Mouse (Mus musculus): ENCODE data around the gene Nostrin.

The Nostrin gene

DNA sequence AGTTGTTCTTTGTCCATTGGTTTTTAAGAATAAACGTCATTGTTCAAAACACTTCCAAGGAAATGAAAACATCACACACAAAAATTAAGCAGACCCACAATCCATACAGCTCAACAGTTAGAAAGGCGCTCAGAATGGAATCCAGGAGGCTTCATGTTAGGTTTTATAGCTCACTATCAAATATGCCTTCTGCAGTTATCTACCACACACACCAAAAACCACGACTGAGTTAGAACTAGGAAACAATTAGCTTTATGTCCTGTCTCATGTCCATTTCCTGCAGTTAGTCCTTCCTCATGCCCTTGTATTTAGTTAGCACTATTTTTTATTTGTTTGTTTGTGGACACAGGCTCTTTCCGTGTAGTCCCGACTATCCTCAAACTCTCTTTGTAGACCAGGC lies 55.5 kb downstream of the Nostrin start:
- no peak for DNase-seq (ENCODE audit: low spot score in 2 of 2)

- no peak for DNase-seq (ENCODE audit: low spot score in 2 of 2)
These were observed 58.0 kb downstream of the Nostrin start for GRCm38 (mm10) chr2:69193555-69193954.

DNA sequence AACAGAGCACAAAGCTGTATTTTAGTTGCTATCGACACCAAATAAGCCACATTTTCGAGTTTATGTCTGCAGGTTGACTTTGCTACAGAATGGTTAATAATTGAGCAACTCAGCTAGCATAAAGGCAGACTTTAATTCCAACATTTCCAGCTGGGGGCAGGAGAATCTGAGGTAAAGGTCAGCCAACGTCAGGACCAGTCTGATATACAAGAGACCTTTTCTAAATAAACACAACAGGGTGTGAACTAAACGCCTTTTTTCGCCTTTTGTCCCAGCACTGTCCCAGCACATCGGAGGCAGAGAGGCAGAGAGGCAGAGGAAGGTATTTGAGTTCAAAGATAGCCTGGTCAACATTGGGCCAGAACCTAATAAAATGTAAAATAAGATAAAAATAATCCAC lies 69.6 kb downstream of the Nostrin start:
- no peak for DNase-seq (ENCODE audit: low spot score in 2 of 2)

- peak; percentile 66 to 85 for DNase-seq (ENCODE audit: low spot score in 2 of 2)
These were observed 70.3 kb downstream of the Nostrin start, which contains the start of gene Spc25 for GRCm38 (mm10) chr2:69205791-69206351. Gene Spc25, minus strand, starts transcription at chr2:69206194.

DNA sequence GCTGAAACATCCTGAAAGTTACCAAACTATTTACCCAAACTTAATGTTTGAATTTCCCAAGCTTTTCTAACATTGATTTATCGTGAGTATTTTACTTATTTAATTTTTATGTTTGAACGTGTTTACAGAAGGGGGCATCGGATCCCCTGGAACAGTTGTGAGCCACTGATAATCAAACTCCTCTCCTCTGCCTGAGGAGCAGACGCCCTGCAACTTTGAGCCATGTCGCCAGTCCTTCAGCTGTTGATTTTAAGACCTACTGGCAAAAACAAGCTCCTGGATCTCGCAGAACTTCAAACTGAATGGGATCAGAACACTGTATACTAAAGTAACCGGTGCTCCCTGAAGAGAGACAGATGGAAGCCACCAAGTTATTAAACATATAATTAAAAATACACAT lies 70.9 kb downstream of the Nostrin start:
- DNase-seq (ENCODE audit: low spot score in 2 of 2), result no peak

GRCm38 (mm10) chr2:69209684-69210083 lies 74.1 kb downstream of the Nostrin start:
- DNase-seq (ENCODE audit: low spot score in 2 of 2), result no peak

DNA sequence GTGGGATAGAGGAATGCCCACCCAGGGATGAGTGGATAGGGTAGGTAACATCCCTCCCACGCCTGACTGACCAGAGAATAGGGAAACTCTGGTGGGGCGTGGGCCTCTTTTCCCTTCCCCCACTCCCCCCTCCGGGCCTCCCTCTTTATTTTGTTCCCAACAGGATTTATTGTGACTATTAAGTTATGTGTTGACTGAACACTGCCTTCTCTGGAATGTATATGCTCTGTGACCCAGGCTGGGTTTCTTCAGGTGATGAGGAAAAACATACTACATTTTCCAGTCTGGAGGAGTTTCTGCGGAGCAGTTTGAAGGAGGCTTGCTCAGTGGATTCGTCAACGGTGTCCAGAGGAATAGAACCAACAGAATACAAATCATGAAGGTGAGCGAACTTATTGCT lies 75.2 kb downstream of the Nostrin start, which contains the start of gene G6pc2:
TSS of gene G6pc2 (plus strand) at position 301 of the 400 bp plus-strand sequence.
- no peak for DNase-seq (ENCODE audit: low spot score in 2 of 2)

DNA sequence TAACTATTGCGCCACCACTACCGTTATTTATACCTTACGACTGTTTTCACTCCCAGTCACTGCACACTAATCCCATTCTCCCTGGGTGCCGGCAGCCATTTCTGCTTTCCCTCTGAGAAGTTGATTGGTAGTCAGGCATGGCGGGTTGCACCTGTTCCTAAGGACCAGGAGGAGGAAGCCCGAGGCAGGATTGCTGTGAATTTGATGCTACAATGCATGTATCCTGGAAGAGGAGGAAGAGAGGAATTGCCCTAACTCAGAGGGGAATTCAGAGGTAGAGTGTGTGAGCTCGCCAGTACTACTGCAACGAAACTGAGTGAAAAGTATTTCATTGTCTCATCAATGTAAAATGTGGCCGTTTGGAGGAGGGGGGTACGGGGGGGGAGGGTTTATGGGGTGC lies 77.1 kb downstream of the Nostrin start:
- DNase-seq (ENCODE audit: low spot score in 2 of 2), result no peak

DNA sequence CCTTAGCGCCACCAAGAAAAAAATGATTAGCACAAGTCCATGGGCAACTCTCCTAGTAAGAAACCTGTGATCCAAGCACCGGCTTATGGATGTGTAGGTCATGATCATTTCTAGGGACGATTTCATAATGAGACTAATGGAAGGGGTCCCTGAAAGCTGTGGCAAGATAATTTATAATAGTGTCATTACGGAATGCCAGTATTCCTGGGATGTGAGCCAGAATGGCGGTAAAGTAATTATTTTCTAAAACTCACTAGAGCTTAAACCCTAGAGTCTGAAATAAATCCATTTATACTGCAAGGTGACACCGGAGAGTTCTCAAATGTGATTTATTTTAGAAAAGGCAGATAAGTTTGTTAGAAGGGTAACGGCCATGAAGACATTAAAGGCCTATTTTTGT lies 79.6 kb downstream of the Nostrin start:
- DNase-seq (ENCODE audit: low spot score in 2 of 2), result no peak

GRCm38 (mm10) chr2:69221868-69222416 lies 86.3 kb downstream of the Nostrin start:
- no peak for DNase-seq (ENCODE audit: low spot score in 2 of 2)

DNA sequence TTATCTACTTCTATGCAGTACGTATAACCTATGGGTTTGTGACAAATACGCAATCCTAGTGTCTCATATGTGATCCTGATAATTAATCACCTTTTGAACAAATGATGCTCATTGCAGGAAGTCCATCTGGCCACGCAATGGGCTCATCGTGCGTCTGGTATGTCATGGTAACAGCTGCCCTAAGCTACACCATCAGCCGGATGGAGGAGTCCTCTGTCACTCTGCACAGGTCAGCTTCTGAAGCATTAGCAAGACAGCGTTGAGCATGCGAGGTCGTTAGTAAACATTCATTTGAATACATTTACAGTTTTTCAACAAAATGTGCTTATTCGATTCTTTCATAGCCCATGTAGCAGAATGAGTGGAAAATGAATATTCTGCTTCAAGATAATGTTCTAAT lies 87.2 kb downstream of the Nostrin start:
- no peak for DNase-seq (ENCODE audit: low spot score in 2 of 2)

- no peak for DNase-seq (ENCODE audit: low spot score in 2 of 2)
These were observed 89.1 kb downstream of the Nostrin start for GRCm38 (mm10) chr2:69224724-69225123.

DNA sequence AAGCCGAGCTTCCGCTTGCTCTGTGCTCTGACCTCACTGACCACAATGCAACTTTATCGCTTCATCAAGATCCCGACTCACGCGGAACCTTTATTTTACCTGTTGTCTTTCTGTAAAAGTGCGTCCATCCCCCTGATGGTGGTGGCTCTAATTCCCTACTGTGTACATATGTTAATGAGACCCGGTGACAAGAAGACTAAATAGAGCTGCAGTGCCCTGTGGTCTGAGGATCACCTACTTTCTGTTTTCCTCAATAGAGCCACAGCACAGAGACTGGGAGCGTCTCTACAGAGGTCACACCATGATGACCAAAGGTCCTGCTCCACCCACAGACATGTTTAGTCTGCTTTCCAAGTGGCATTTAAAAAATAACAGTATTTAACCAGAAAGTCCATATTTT lies 91.3 kb downstream of the Nostrin start:
- no peak for DNase-seq (ENCODE audit: low spot score in 2 of 2)

DNA sequence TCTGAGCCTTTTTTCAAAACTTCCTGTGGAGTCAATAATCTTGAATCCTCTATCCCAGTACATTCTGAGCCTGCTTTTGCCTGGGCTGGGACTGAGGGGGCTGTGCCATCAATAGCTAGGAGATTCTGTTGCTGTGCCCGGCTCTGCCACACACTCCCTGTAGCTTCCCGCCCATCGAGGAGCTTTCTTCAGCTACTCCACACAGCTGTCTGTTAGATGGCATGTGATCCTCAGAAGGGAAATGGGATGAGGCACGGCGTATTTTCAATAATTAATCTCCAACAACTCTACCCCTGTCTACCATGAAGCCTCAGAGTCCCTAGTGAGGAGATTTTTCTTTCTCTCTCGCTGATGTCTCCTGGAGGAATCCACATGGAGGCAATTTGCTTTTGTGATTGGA lies 93.0 kb downstream of the Nostrin start:
- DNase-seq (ENCODE audit: low spot score in 2 of 2), result no peak

DNA sequence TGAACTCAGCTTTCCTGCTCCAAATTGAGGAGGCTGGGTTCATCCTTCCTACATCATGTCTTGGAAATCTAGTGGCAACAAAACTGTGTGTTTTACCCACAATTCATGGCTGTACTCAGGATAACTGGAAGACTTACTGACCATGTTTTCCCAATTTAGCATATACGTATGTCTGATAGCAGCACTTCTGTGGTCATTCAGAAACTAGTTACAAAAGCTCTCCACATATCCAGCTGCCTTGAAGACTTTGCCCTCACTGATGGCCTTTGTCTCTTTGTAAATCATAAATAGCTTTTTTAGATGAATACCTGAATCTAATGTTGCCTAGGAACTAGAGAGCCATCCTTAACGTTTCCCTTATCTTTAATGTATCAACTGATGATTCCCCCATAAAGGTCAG lies 94.5 kb downstream of the Nostrin start:
- no peak for DNase-seq (ENCODE audit: low spot score in 2 of 2)

DNA sequence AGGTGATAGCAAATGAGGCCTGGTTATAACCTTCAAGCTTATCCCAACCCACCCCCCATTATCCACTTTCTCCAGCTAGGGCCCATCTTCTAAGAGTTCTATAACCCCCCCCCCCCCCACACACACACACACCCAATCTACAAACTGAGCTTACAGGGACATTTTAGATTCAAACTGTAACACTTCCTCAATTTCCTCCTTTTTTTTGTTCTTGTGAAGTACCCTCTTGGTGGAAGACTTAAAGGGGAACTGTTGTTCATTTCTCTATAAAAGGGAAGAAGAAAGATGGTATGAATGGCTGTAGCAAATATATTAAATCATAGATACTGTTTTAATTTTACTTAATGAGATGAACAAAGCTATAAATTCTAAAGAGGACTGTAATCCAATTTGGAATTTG lies 96.5 kb downstream of the Nostrin start:
- DNase-seq (ENCODE audit: low spot score in 2 of 2), result no peak

DNA sequence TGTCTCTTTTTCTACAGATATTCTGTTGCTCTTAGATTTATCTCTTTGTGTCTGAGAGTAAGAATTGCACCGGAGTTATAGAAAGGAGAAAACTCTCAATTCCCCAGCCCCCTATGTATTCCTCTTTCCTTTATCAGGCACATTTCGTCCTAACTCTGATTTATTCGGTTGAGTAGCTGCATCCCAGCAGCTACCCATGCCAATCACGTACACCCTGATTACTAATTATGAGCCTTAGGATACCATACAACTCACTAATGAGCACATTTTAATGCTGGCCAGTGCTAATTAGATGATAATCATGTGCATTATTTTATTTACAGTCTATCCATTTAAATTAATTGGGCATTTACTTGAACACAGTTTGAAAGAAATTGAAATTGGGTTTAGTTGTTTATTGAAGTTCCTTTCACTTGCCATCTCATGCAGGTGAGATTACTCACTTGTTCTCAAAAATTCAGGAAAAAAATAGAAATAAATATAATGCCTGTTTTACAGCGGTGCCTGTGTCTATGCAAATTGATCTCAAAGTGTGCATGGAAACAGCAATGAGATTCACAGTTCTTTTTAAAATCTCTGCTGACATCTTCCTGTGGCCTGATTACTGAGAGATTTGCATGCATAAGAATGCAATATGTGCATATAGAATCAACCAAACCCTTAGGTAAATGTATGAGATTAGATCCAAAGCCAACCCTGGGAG lies 99.5 kb downstream of the Nostrin start:
- no peak for DNase-seq (ENCODE audit: low spot score in 2 of 2)
